Mouse (Mus musculus) layer of hippocampus, adult 11-12 months (tissue): ENCODE measurements at regions not wholly inside any gene's neighbourhood (a gene's known extent, or its start where the extent isn't known, plus 50 kb on each side); places are given as distances from the start of the nearest gene placed in this dataset.
A peak's percentile ranks its signal among the peaks of the same experiment; 100 is the strongest.

Experiments used
- DNase-seq: peaks from one replicate; pipeline ENCODE4 v3.0.0; 2022; ENCODE audit warnings: low spot score

DNA sequence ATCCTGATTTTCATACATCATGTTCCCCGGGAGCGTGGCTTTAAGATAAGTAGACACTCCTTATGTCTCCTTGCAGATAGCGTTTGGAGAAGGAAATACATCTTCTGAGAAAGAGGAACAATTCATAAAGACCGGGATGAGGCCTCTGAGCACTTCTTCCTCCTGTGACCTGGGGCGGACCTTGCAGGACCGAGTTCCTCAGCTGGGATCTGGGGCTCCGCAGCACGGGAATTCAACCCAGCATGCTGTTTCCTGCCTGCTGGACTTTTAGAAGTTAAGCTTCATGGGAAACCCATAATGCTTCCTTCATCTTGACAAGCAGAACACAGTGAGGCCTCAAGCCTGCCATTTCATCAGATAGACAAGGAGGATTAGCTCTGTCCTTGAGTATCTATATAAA is 491.4 kb downstream of the Fam19a5 start:
- no peak for DNase-seq

DNA sequence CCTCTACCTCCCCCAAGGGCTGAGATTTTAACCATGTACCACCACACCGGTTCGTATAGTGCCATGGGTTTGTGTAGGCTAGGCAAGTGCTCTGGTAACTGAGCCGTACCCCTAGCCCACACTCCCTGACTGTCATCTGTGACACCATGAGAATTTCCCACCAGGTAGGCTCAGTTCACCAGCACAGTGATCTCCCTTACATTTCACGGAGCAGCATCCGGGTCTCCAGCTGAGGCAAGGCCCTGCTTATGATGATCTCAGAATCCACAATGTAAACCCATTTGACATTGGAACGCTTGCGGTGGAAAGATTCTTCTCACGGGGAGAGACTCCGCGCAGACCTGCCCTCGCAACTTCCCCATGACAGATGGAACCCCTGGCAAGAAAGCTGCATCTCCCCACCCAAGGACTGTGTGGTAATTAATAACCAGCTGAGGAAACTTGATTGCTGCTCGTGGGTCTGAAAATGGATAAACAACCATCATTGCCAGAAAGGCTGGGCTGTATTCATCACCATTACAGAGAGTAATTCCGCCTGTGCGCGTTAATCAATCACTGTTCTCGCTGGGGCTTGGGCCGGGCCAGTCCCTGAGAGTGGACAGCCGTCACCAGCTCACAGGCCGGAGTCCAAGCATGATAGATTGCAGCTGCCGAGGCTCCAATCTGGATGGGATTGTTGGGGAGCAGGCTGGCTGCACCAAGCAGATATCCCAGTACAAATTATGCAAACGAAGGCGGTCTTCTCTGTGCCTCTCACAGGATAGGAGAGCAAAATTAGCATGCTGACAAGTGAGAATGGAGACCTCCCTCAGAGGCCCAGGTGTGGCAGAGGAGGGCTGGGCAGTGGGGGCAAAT is 492.3 kb downstream of the Fam19a5 start:
- no peak for DNase-seq

DNA sequence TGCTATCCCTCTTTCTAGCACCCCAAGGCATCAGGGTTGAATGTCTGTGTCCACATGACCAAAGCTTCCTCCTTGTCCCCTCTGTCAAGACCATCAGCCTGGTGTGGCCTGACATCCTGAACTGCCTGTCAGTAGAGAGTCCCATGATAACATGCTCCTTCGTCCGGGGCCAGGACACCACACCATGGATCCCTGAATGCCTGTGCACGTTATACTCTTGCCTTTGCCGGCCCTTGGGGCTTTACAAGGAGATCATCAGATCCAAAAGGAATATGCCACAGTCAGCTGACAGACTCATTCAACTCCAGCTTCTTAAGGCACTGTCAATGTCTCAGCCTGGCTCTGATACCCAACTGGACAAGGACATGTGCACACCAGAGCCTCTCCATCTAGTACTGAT is 493.5 kb downstream of the Fam19a5 start:
- DNase-seq, result no peak

DNA sequence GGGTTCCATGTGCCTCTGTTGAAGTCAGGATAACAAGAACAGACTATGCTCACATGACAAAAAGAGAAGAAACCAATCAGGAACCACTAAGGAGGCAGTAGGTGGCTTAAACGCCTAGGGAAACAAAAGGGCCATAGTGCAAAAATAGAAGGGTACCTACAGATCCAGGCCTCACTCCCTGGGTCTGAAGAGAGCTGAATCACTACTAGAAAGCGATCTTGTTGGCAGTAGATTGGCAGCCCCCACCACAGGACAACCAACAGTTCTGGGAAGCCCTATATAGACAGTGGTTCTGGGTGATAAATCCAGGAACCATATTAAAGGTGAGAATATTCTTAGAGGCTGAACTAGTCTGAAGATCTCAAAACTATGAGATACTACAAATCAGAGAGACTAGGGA is 498.7 kb downstream of the Fam19a5 start:
- no peak for DNase-seq

DNA sequence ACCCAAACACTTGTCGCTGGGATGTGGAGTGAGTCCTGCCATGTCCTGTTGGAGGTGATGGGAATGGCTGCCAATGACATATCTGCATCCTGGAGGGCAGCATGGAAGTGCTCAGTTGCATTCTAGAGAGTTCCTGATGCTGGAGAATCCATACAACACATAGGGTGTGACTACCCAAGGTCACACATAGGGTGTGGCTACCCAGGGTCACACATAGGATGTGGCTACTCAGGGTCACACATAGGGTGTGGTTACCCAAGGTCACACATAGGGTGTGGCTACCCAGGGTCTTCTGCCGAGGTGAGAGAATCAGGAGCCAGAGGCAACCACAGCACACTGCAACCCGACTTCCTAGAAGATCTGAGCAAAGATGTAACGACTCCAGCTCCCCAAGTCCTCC is 514.0 kb downstream of the Fam19a5 start:
- DNase-seq, result no peak

DNA sequence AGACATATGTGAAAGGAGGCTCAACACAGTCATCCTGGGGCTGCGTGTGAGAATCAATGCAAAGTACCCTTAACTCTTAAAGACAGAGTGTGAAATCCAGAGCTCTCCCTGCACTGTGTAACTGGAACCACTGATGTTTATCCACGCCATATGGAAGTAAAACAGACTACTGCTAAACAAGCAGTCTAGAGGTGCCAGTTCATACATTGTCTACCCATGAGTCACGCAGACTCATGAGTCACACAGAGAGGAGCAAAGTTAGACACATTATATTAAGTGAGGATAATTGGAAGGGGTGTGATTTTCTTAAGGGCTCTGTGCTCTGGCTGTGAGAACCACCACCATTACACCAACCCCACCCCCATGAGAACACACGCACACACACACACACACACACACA is 516.8 kb downstream of the Fam19a5 start:
- no peak for DNase-seq

DNA sequence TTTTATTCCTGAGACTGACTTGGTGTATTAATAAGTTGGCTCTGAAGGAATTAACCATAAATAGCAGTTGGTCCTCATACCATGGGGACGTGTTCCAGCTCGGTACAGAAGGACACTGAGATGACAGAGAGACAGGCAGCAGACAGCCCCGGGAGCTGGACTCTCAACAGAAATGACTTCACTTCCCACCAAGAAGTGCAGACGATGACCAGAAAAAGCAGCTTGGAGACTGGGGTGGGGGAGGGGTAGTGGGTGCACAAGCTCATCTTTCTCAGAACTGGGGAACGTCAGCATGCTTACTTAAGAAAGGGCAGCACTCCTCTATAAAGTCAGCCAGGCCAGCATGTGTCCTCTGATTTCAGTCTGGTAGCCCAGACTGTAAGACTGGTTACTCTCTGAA is 518.9 kb downstream of the Fam19a5 start:
- DNase-seq, result no peak

DNA sequence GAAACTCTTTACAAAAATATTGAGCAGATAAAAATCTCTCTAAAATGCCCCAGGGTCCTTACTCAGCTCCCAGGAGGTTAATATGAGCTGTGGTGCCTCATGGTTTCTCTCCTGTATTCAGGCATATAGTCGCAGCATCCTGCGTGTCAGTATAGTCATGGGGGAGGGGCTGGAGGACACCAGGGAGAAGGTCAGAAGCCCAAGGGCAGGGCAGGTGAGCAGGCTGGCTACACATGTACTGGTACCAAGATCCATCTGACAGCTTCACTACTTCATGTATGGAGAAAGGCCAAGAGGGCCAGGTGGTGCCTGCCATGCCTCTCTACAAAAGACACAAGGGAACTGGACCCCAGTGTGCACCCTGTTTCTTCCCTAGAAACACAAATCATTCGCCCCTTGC is 524.4 kb downstream of the Fam19a5 start:
- no peak for DNase-seq

DNA sequence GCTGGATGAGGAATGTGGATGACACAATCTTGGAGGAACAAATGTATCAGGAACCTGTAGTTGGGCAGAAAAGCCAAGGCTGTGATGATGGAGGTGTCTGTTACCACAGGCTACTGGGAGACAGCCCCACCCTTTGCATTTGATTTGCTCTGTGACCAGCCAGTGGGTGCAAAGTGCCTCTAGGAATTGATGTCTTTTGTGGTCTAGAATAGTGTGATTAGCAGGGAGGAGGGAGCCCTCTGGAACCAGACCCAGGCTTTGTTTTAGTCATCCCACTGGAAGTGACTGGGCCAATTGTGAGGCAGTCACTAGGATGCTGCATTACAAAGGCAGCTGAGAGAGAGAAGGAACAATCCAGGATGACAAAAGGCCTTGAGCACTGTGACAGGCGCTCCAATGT is 527.4 kb upstream of the Zdhhc25 start:
- DNase-seq, result no peak

DNA sequence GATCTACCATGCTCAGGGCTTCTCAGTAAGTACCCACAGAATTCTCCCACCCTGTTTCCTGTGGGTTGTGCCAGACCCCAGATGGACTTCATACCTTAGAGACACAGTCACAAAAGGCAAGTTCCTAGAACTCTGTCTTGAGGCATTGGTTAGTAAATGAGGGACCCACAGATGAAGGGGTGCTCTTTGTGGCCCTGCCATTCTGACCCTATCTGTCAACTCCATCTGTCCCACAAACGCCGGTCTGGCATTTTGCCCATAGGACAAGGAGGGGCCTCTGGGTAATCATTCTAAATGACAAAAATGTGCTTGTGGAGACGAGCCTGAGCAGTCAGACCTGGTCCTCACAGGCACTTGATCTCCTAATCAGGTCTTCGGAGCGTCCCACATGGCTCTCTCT is 516.2 kb upstream of the Zdhhc25 start:
- no peak for DNase-seq

DNA sequence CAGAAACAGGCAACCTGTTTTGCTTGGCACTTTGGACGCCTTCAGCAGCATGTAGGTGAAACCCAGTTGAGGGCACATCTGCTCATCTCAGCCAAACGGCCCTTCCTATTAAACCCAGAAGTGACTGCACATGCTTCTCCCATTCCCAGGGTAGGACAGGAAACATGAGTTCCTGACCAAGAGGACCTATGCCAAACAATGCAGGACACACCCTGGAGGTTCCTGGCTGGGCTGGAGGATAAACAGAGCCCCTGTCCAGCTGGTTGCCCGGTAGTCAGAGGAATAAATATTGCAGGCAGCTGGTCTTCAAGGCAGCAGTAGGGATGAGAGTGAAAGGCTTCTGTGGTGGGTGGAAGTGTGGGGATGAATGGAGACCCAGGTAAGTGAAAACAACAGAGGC is 514.5 kb upstream of the Zdhhc25 start:
- DNase-seq, result no peak

DNA sequence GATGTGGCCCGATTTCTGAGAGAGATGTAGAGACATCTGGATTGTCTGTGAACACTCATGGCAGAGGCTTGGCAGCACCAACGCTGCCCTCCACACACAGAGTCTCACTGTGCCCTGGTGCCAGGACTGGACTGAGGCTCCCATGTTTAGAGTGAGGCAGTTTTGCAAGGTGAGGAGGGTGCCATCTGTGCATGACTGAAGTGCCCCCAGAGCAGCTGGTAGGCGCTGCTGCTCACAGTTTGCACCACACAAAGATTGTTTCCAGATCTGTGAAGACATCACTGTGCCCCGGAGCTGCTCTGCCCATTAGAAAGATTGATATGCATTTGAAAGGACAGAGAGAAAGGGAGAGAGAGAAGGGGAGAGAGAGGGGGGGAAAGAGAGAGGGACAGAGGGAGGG is 510.6 kb upstream of the Zdhhc25 start:
- no peak for DNase-seq

DNA sequence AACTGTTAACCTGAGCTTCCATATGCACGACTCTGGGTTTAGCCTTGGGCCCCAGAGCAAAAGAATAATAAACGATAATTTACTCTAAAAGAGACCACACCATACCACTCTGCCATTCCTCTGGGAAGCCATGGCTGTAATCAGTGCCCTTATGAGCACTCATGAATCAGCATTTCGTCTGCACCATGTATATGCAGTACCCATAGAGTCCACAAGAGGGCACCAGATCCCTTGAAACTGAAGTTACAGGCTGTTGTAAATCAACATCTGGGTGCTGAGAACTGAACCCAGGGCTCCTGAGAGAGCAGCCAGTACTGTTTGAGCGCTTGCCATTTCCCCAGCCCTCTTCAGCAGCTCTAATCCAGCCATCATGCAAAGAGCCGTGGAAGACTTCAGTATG is 508.7 kb upstream of the Zdhhc25 start:
- DNase-seq, result no peak

DNA sequence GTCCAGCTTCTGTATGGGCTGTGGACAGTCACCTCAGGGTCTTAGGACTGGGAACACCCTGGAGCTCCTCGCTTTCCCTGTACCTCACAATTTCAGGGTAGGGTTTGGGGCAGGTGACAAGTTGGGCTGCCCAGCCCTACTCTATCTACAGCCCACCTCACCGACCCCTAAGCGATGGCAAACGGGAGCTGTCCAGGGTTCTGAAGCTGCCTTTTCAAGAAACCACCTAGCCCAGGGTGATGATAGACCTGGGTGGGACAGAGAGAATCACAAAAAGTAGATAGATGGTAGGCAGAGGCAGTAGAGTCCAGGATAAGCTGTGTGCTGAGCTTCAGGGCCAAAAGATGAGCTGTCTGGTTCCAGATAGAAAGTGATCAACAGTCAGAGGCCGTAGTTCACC is 479.7 kb upstream of the Zdhhc25 start:
- no peak for DNase-seq

DNA sequence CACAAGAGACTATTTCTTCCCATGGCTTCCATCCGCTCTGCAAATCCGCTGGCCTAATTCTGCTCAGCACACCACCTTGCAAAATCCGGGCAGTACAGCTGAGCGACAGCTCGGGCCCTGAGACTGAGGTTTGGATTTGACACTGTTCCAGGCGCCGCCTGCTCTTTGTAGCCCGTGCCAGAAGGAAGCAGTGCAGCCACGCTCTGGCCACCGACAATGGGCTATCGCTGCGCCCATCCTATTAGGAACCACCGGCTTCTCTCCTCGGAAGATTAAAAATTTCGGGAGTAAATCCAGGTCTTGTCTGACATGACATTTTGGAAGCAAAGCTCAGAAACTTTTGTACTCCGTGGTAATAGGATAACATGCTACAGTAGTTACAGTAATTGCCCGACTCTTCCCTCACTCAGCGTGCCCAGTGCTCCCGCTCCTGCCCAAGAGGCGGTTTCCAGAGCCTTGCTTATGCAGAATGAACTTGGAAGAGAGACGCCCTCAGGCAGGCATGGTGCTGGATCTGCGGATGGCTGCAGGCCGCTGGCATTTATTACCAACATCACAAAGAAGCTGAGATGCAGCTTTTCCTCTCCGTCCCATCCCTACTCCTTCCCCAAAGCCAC is 476.1 kb upstream of the Zdhhc25 start:
- DNase-seq, result no peak

DNA sequence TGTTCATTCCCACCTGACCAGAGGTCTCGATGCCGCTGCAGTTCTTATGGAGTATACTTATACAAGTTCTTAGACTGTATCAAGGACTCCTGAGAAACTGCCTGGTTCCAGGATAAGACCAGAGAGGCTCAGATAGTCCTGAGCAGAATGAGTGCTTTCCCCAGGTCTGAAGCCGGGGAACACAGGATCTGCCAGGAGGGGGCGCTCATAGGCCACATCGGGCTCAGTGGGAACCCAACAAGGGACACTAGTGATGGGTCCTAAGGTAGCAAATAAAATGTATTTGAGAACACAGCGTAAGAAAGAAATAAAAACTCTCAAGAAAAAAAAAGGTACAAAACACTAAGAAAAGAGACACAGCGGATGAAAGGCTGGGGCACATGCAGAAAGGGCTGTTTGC is 454.0 kb upstream of the Zdhhc25 start:
- DNase-seq, result peak; percentile 80

DNA sequence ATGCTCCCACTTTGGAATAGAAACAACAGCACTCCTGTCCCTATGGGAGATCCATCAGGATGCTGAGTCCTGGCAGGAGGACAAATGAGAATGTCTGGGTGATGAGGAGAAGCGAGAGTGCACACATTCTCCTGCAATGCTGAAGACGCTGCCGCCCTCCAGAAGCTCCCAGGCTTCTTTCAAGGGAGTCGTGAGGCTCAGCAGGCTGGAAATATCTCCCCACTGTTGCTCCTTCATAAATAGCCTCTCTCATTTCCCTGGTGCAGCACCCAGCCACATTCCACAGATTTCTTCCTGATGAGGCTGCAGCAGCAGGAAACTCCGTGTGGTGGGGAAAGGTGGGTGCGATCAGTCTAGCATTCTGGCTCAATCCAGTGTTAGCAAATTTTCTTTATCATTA is 448.9 kb upstream of the Zdhhc25 start:
- DNase-seq, result no peak

DNA sequence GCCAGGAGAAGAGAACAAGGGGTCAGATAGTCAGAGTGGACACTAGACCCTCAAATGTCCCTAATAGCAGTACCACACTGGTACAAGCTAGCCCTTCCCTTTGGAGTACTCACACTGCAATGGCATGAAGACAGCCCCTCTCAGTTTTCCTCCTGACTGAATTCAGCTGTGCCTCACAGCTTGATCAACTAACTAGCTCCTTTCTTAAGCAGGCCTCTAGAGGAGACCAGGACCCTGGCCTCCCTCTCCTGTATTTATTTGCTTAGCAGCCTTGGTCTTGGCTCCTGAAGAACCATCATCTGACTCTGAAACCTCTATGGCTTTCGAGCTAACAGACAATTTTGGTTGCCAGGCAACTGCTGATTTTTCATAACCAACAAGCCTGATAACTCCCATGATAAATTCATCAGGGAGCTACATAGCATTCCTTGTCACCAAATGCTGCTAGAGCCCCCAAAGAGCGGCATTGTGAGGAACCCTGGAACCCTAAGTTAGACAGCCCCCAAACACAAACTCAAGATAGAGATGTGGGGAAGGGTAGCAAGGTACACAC is 440.4 kb upstream of the Zdhhc25 start:
- no peak for DNase-seq

DNA sequence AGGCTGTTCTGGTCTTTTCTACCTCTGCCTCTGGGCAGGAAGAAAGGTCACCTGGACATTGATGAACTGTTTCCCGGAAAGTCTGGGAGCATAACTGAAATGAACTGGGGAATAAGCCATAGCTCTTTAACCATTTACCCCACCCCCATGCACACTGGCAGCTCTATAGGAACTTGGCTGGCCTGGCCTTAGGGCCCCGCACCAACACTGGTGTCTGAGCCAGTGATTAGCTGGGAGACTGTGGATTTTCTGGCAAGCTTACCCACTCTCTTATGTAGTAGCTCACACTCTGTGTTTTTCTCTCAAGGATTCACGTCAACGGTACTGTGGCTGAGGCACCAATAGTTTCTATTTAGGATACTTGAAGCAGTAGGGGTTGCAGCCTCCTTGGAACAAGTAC is 439.8 kb upstream of the Zdhhc25 start:
- no peak for DNase-seq

DNA sequence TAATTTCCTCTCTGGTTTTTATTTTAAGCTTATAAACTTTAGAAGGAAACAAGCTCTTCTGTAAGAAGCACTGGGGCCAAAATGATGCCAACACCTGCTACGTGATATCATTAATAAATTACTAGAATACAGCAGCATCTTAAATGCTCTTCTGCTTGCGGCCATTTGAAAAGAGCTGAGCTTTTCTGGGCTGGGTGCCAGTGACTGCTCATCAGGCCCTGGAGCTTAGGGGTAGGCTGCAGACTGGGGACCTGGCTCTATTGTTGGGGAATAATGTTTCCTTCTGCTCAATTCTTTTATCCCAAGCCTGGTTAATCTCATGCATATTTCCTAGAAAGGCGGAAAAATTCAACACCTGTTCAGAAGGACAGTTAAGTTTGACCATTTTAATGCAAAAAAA is 436.7 kb upstream of the Zdhhc25 start:
- DNase-seq, result no peak

DNA sequence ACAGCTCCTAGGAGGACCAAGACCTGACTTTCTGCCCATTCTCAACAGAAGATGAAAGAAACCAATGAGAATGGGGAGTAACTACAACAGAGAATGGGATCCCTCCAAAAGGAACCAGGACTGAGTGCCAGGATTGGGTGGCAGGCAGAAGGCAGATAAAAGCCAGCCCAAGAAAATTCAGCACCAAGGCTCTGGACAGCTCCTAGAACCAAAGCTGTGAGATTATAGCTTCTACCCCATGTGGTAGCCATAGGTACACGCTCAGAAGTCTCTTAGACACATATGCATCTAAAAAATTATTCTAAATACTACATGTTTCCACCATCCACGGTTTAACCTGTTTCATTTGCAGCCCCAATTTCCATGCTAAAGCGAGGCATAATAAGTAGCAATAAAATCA is 425.8 kb upstream of the Zdhhc25 start:
- no peak for DNase-seq

DNA sequence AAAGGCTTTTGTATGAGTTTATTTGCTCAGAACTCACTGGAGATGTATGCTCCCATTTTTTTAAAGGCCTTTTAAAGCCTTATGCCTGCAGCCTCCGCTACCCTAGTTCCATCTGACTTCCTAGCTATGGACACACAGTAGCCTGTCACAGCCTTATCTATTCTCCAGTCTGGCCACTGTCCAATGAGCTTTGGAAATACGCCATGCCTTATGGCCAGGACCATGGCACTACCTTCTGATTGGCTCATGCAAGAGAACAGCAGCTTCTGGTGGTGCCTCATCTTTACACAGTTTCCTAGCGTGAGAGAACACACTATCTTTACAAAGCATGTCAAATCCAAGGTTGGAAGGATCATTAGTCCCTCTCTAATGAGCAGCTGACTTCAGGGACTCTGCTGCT is 424.1 kb upstream of the Zdhhc25 start:
- no peak for DNase-seq

DNA sequence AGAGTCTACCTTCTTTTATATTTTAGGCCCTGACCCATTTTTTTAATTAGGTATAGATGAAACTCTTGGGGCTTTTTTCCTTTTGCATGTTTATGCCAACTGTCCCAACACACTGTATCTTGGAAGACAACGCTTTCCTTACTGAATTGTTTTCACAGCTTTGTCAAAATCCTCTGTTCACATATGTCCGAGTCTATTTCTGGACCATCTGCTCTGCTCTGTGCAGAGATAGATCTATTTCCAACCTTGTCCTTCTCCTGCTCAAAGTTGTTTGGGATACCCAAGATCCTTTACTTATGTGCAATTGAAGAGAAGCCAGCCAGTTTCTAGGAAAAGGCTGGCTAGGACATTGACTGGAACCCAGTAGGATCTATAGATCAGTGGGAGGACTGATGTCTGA is 403.6 kb upstream of the Zdhhc25 start:
- DNase-seq, result no peak

DNA sequence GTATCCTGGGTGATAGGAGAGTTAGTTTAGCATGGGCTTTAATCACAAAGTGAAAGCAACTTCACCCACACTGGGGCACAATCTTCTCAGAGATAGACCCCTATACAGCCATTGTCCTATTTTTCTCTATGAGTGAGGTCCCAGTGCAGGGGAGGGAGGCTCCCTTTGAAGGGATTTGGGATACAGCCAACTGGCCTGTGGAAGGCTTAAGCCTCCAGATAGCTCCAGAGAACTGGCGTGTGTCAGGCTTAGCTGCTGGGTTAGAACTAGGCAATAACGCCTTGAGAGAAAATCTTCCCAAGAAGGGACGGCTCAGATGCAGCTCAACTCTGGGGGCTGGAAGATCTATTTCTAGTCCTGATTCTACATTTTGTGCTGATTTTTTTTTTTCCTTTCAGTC is 397.4 kb upstream of the Zdhhc25 start:
- no peak for DNase-seq
